Mouse (Mus musculus): ENCODE results near the gene Hist1h2ak. TPM values are rescaled to one million over a fixed set of nuclear protein-coding genes. Genes with fewer than 3 reads are reported as not detected.
"Not testable (repeated sequence)": the region's sequence is repeated elsewhere in the genome, so short reads cannot be mapped to it uniquely, and the experiment has no call there.

The Hist1h2ak gene
- polyA plus RNA-seq, 1 experiment = 123 TPM

DNA sequence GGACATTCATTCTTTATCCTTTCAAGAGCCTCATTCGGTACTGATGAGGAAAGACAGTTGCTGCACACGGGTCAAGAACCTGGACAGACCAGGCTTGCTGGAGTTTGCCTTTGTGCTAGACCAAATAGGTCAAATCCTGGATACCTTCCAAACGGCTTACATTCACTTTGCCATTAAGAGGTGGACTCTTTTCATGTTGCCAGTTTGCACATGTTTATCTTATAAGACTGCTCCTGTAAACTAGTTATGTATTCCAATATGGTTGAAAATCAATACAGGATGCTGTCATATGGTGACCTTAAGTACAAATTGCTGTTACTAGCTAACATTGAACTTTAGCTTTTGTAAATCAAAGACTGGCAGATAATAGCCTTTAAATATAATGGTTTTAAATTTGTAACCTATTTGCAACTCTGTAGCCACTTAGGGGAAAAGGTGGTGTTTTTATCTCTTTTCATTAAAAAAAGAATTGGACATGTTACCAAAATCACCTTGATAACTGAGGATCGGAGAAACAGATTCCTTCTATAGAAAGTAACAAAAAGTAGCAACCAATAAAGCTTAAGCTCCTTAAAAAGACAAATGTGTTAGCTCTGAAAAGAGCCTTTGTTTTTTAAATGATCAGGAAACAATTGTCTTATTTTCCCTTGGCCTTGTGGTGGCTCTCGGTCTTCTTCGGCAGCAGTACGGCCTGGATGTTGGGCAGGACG is 32.7 kb upstream of the Hist1h2ak start:
- Histone ChIP-seq H3K9me3 (ENCODE audit: control insufficient read depth, low read length) (no peaks in the 10 kb centered on the region), H3K36me3 (ENCODE audit: control insufficient read depth) (no peaks in the 10 kb centered on the region), H3K4me3 (replicated peaks) (peak overlapping the region; percentile 67), H3K27me3 (ENCODE audit: control insufficient read depth) (peaks cover 11% of the 10 kb centered on the region), H3K4me1 (ENCODE audit: control insufficient read depth) (peaks cover 72% of the 10 kb centered on the region)
- TF ChIP-seq TAL1 (IDR thresholded peaks at IDR 0.05; ENCODE audit: low read length) (no peak), GATA1 (IDR thresholded peaks at IDR 0.05; ENCODE audit: low read length) (no peak)

GRCm38 (mm10) chr13:21784311-21784710 is 30.7 kb upstream of the Hist1h2ak start:
- Histone ChIP-seq H3K27me3 (ENCODE audit: control insufficient read depth) (no peaks in the 10 kb centered on the region), H3K36me3 (ENCODE audit: control insufficient read depth) (peaks cover 8% of the 10 kb centered on the region), H3K4me1 (ENCODE audit: control insufficient read depth) (peaks cover 76% of the 10 kb centered on the region), H3K9me3 (ENCODE audit: control insufficient read depth, low read length) (peaks cover 2% of the 10 kb centered on the region; the same call in 1 of the 2 replicates), H3K4me3 (replicated peaks) (peak overlapping the region; percentile 63)
- no peak for TF ChIP-seq GATA1 (IDR thresholded peaks at IDR 0.05; ENCODE audit: low read length)
- no peak for TF ChIP-seq TAL1 (IDR thresholded peaks at IDR 0.05; ENCODE audit: low read length)

DNA sequence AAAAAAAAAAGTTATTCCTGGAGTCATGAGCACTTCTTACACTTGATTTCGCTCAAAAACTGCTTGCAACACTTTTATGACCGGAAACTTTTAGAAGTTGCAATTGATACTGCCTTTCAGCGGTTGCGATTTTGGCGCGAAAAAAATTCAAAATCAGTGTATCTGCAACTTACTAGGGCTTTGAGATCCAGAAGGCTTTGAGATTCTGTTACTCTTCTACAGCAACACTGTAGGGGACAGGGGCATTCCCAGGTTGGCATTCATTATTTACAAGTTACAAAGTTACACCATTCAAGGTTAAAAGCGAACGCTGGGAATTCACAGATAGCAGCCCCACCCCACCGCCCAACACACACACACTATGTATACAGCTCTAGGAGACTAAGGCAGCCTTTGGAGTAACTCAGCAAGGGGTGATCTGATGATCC is 30.1 kb upstream of the Hist1h2ak start:
- Histone ChIP-seq H3K4me1 (ENCODE audit: control insufficient read depth) (peaks cover 74% of the 10 kb centered on the region), H3K36me3 (ENCODE audit: control insufficient read depth) (peaks cover 8% of the 10 kb centered on the region), H3K27me3 (ENCODE audit: control insufficient read depth) (no peaks in the 10 kb centered on the region), H3K9me3 (ENCODE audit: control insufficient read depth, low read length) (peaks cover 2% of the 10 kb centered on the region; the same call in 1 of the 2 replicates), H3K4me3 (replicated peaks) (peak overlapping the region; percentile 63)
- TF ChIP-seq GATA1 (IDR thresholded peaks at IDR 0.05; ENCODE audit: low read length) = no peak
- TF ChIP-seq TAL1 (IDR thresholded peaks at IDR 0.05; ENCODE audit: low read length) = no peak

- peaks cover 2% of the 10 kb centered on the region; the same call in 1 of the 2 replicates for H3K9me3 ChIP-seq (ENCODE audit: control insufficient read depth, low read length)
- TF ChIP-seq GATA1 (IDR thresholded peaks at IDR 0.05; ENCODE audit: low read length) (no peak), TAL1 (IDR thresholded peaks at IDR 0.05; ENCODE audit: low read length) (no peak)
- no peaks in the 10 kb centered on the region for H3K27me3 ChIP-seq (ENCODE audit: control insufficient read depth)
- peaks cover 8% of the 10 kb centered on the region for H3K36me3 ChIP-seq (ENCODE audit: control insufficient read depth)
- peaks cover 73% of the 10 kb centered on the region for H3K4me1 ChIP-seq (ENCODE audit: control insufficient read depth)
- peak within 1 kb of the TSS; percentile 88 for H3K4me3 ChIP-seq (replicated peaks)
These were observed 29.6 kb upstream of the Hist1h2ak start, which contains the start of gene Hist1h3i for GRCm38 (mm10) chr13:21783255-21783617. Hist1h3i (minus strand) TSS chr13:21783370.

DNA sequence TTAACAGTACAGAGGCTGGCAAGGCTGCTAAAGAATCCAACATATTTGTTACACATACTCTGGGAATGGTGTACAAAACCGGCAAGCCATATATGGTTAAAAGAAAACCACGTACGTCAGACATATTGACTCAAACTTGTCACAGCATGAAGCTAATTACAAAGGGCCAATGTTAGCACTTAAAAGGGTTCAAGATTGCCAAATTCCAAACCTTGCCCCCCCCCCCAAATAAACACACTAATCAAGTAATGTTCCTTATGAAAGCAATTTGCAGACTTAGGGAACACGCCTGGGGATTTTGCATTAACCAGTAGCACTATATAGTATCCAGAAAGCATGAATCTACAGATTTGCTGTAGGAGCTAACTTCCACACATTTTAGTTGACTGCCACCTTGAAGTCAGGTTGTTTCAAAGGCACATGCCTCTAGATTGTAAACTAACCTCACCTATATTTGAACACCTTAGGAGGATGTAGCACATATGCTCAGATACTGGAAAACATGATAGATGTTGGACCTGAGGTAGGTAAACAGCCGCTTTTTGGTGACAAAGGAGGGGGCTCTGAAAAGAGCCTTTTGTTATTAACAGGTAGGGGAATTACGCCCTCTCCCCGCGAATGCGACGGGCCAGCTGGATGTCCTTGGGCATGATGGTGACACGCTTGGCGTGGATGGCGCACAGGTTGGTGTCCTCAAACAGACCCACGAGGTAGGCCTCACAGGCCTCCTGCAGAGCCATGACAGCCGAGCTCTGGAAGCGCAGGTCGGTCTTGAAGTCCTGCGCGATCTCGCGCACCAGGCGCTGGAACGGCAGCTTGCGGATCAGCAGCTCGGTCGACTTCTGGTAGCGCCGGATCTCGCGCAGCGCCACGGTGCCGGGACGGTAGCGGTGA is 29.0 kb upstream of the Hist1h2ak start:
- H3K36me3 ChIP-seq (ENCODE audit: control insufficient read depth); H3K27me3 ChIP-seq (ENCODE audit: control insufficient read depth); H3K9me3 ChIP-seq (ENCODE audit: control insufficient read depth, low read length): not testable (repeated sequence)
- H3K4me1 ChIP-seq (ENCODE audit: control insufficient read depth) = peaks cover 73% of the 10 kb centered on the region
- peak overlapping the region; percentile 88 for H3K4me3 ChIP-seq (replicated peaks)

- H3K36me3 ChIP-seq (ENCODE audit: control insufficient read depth) = peaks cover 12% of the 10 kb centered on the region
- H3K4me1 ChIP-seq (ENCODE audit: control insufficient read depth) = peaks cover 81% of the 10 kb centered on the region
- peak overlapping the region; percentile 88 for H3K4me3 ChIP-seq (replicated peaks)
- H3K27me3 ChIP-seq (ENCODE audit: control insufficient read depth) = no peaks in the 10 kb centered on the region
- TF ChIP-seq GATA1 (IDR thresholded peaks at IDR 0.05; ENCODE audit: low read length) = no peak
- peaks cover 2% of the 10 kb centered on the region; the same call in 1 of the 2 replicates for H3K9me3 ChIP-seq (ENCODE audit: control insufficient read depth, low read length)
These were observed 28.0 kb upstream of the Hist1h2ak start for GRCm38 (mm10) chr13:21781639-21782038.

DNA sequence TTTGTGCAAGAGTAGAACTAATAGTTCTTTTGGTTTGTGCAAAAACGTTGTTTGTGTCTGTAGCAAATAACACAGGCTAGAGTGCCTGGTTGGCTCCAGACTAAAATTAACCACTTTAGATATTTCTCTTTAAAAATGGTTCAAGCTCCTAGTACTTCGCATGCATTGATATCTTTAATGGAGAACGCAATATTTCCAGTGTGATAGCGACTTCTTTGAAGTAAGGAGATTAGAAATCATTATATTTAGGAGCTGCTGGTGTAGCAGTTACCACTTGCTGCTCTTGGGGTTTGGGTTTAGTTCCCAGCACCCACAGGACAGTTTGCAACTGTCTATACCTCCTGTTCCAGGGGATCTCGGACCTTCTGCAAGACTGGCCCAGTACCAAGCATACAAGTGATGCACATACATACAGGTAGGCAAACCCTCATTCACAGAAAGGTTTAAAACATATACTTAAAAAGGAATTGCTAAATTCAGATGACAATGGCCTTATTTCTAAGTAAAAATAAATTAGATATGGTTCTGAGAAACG is 27.5 kb upstream of the Hist1h2ak start:
- peak overlapping the region; percentile 88 for H3K4me3 ChIP-seq (replicated peaks)
- TF ChIP-seq GATA1 (IDR thresholded peaks at IDR 0.05; ENCODE audit: low read length) (no peak), TAL1 (IDR thresholded peaks at IDR 0.05; ENCODE audit: low read length) (no peak)
- H3K36me3 ChIP-seq (ENCODE audit: control insufficient read depth) = peaks cover 18% of the 10 kb centered on the region
- peaks cover 83% of the 10 kb centered on the region for H3K4me1 ChIP-seq (ENCODE audit: control insufficient read depth)
- no peaks in the 10 kb centered on the region for H3K27me3 ChIP-seq (ENCODE audit: control insufficient read depth)
- peaks cover 2% of the 10 kb centered on the region; the same call in 1 of the 2 replicates for H3K9me3 ChIP-seq (ENCODE audit: control insufficient read depth, low read length)

DNA sequence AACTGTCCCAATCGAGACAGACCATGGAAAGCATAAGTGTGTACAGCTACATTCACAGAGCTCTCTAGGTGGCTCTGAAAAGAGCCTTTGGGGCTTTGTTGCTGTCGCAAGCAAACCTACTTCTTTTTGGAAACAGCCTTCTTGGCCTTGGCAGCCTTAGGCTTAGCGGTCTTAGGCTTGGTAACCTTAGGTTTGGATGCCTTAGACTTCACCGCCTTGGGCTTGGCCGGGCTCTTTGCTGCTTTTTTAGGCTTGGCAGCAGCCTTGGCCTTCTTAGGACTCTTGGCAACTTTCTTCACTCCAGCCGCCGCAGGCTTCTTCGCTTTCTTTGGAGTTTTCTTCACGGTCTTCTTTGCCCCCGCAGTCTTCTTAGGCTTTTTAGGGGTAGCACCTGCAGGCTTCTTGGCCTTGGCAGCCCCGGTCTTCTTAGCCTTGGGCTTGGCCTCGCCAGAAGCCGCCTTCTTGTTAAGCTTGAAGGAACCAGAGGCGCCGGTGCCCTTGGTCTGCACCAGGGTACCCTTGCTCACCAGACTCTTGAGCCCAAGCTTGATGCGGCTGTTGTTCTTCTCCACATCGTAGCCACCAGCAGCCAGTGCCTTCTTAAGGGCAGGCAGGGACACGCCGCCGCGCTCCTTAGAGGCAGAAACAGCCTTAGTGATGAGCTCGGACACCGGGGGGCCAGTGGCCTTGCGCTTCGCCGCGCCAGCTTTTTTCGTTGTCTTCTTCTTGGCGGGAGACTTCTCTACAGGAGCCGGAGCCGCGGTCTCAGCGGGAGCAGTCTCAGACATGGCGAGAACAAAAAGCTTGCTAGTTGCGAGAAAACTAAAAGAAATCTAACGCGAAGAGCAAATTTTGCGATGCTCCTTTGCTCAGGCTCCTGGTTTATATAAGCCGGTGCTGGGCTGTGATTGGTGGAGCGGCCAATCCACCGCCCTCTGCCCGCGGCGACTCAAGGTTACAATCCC is 26.4 kb upstream of the Hist1h2ak start, which contains the start of gene Hist1h1b:
Hist1h1b (minus strand) TSS at position 859 of the 965 bp plus-strand sequence.
- H3K27me3 ChIP-seq (ENCODE audit: control insufficient read depth) = no peaks in the 10 kb centered on the region
- no peak for TF ChIP-seq TAL1 (IDR thresholded peaks at IDR 0.05; ENCODE audit: low read length)
- TF ChIP-seq GATA1 (IDR thresholded peaks at IDR 0.05; ENCODE audit: low read length) = 0 out of 2 replicates have a peak, but pooled peaks have one; percentile 13
- H3K36me3 ChIP-seq (ENCODE audit: control insufficient read depth) = peaks cover 24% of the 10 kb centered on the region
- H3K9me3 ChIP-seq (ENCODE audit: control insufficient read depth, low read length) = peaks cover 2% of the 10 kb centered on the region; the same call in 1 of the 2 replicates
- peak within 1 kb of the TSS; percentile 88 for H3K4me3 ChIP-seq (replicated peaks)
- peaks cover 79% of the 10 kb centered on the region for H3K4me1 ChIP-seq (ENCODE audit: control insufficient read depth)
